Mouse (Mus musculus) limb, embryonic 14.5 days (tissue): ENCODE results near the gene D430042O09Rik. TPM values are rescaled to one million over a fixed set of nuclear protein-coding genes. Genes with fewer than 3 reads are reported as not detected.

Experiments used
- ATAC-seq: fragments of 200-750 bp; cut with Nextera tagmentation; 2 replicates; pipeline ENCODE4 v1.8.0; 2017; ENCODE audit warnings: low read depth, moderate number of reproducible peaks, moderate TSS enrichment; ENCODE audit not compliant: low FRiP score
- DNase-seq: peaks from one replicate; pipeline ENCODE4 v3.0.0-alpha.2; 2015; ENCODE audit warnings: low spot score
- H3K27ac ChIP-seq: fragments of 300-500 bp; sonication (generic); replicated peaks from 2 replicates; pipeline ENCODE4 v1.5.1; 2014; ENCODE audit warnings: low read depth, mild to moderate bottlenecking, low read length, moderate library complexity, mixed read lengths
- H3K27me3 ChIP-seq: fragments of 300-500 bp; sonication (generic); 2 replicates; pipeline ENCODE4 v1.6.1; 2014; ENCODE audit warnings: low read length, mixed read lengths; ENCODE audit not compliant: control insufficient read depth, insufficient read depth
- H3K36me3 ChIP-seq: fragments of 300-500 bp; sonication (generic); 2 replicates; pipeline ENCODE4 v1.6.1; 2014; ENCODE audit warnings: mild to moderate bottlenecking, low read length, moderate library complexity, mixed read lengths; ENCODE audit not compliant: control insufficient read depth, insufficient read depth
- H3K4me1 ChIP-seq: fragments of 300-500 bp; sonication (generic); 2 replicates; pipeline ENCODE4 v1.6.1; 2014; ENCODE audit warnings: antibody characterized with exemption, low read length, mixed read lengths; ENCODE audit not compliant: control insufficient read depth, insufficient read depth
- H3K4me2 ChIP-seq: fragments of 300-500 bp; sonication (generic); replicated peaks from 2 replicates; pipeline ENCODE4 v1.6.1; 2014; ENCODE audit warnings: low read depth, mild to moderate bottlenecking, low read length, moderate library complexity; ENCODE audit not compliant: severe bottlenecking
- H3K4me3 ChIP-seq: fragments of 300-500 bp; sonication (generic); replicated peaks from 2 replicates; pipeline ENCODE4 v1.5.1; 2014; ENCODE audit warnings: low read length
- H3K9ac ChIP-seq: fragments of 300-500 bp; sonication (generic); 2 replicates; pipeline ENCODE4 v1.6.1; 2014; ENCODE audit warnings: mild to moderate bottlenecking, low read depth, low read length, moderate library complexity; ENCODE audit not compliant: severe bottlenecking
- H3K9me3 ChIP-seq: fragments of 300-500 bp; sonication (generic); 2 replicates; pipeline ENCODE4 v1.6.1; 2016; ENCODE audit warnings: low read length; ENCODE audit not compliant: control insufficient read depth
- POLR2A ChIP-seq: fragments of 200-500 bp; IDR thresholded peaks from 2 replicates; pipeline ENCODE4 v1.8.0; 2012; ENCODE audit warnings: inconsistent platforms, mild to moderate bottlenecking, moderate library complexity, borderline replicate concordance; ENCODE audit not compliant: insufficient read depth, insufficient read length; ENCODE audit errors: extremely low read depth
- WGBS: fragments of 180-500 bp; shearing (Covaris S2); extraction: QIAGEN DNeasy Blood & Tissue Kit; methylation state at CpG from one replicate; pipeline ENCODE4 v1.1.7; 2014; 5-methylcytosine and 5-hydroxymethylcytosine counted together
- polyA plus RNA-seq, 2 experiments: library from polyadenylated mRNA; depleted of rRNA in 1 of 2; stranded (reverse) in 1 of 2; unstranded in 1 of 2; fragments of >200 nt; fragmentation: Nextera tagmentation in 1 of 2; extraction: Ambion mirVana in 1 of 2; gene quantifications; 2 replicates each; pipeline versions ENCODE4 v1.2.1 to v1.2.3; 2012 to 2014

Gene D430042O09Rik
- polyA plus RNA-seq, 2 experiments, result 8.8 to 18.9 TPM

DNA sequence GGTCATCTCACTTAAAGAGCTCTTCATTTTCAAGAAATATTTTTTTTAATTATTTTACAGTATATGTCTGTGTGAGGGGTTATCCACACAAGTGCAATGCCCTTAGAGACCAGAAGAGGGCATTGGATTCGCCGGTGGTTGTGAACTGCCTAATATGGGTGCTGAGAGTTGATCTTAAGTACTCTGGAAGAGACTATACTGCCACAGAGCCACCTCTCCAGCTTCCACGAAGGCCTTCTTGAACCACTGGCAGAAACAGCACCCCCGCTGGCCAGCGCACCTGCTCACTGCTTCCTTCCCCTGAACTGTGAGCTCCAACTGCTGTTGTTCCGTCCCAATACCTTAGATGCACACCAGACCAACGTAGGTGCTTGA, 39.6 kb downstream of the D430042O09Rik start:
- no peak overlapping the region for H3K9ac ChIP-seq
- H3K36me3 ChIP-seq, result 0 out of 2 replicates have a peak, but pooled peaks cover 2% of the 10 kb centered on the region
- no peak overlapping the region for H3K4me2 ChIP-seq
- no peaks in the 10 kb centered on the region for H3K27me3 ChIP-seq
- no peak for TF ChIP-seq POLR2A
- no peak overlapping the region for H3K4me3 ChIP-seq
- DNase-seq (no peak), ATAC-seq (no peak)
- no peak overlapping the region for H3K27ac ChIP-seq
- 63% methylated on average over 7 of the region's 7 CpGs for WGBS
- no peaks in the 10 kb centered on the region for H3K9me3 ChIP-seq
- no peaks in the 10 kb centered on the region for H3K4me1 ChIP-seq

DNA sequence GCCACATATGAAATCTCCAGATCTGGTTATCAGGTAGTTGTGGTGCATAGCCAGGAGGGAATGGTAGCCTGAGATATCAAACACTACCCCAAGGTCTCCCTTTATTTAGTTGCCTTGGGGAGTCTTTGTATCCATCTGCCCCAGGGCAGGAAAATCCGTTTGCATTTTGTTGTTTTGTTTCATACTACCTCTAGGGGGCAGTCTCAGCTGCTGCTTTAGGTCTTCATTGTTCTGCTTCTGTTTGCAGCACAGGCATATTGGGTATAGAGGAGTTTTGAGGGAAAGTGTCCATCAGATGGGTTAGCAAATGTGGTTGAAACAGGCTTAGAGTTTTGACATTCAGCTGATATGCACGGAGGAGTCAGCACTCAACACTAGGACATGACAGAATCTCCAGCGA, 40.5 kb downstream of the D430042O09Rik start:
- H3K4me3 ChIP-seq, result no peak overlapping the region
- no peaks in the 10 kb centered on the region for H3K4me1 ChIP-seq
- H3K27ac ChIP-seq, result no peak overlapping the region
- peak; percentile 56 for DNase-seq
- no peaks in the 10 kb centered on the region for H3K9me3 ChIP-seq
- H3K27me3 ChIP-seq, result no peaks in the 10 kb centered on the region
- H3K4me2 ChIP-seq, result no peak overlapping the region
- no peak for ATAC-seq
- H3K9ac ChIP-seq, result no peak overlapping the region
- 57% methylated on average over 3 of the region's 3 CpGs for WGBS
- no peak for TF ChIP-seq POLR2A
- peaks cover 7% of the 10 kb centered on the region; the same call in 1 of the 2 replicates for H3K36me3 ChIP-seq

DNA sequence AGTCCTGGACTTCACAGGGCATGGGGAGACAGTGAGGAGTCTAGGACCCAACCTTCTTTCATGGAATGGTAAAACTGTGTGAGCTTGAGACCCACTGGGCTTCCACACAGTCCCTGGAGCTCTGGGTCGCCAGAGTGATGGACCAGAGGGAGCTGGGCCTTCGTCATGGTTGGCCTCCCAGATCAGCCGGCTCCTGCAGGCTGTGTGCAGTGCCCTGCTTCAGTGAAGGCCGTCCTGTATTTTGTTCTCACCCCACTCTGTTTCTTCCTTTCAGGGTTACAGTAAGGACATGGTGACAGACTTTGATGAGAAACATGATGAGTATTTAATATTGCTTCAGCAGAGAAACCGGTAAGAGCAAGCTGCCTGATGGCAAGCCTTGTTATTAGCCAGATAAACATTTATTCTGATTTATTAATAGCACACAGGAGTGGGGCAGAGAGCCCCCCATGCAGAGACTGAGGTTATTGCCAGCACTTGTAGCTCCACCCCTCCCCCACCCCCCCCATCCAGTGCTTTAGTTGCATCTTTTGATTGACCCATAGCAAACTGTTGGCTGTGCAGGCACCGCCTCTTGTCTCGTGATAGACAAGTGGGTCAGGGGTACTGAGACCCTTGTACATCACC, 45.1 kb downstream of the D430042O09Rik start:
- DNase-seq (no peak), ATAC-seq (no peak)
- Histone ChIP-seq H3K4me1 (no peaks in the 10 kb centered on the region), H3K4me3 (no peak overlapping the region), H3K27ac (no peak overlapping the region), H3K27me3 (no peaks in the 10 kb centered on the region), H3K9me3 (no peaks in the 10 kb centered on the region), H3K4me2 (no peak overlapping the region), H3K9ac (no peak overlapping the region), H3K36me3 (peaks cover 10% of the 10 kb centered on the region; the same call in 1 of the 2 replicates)
- WGBS, result 77% methylated on average over 7 of the region's 7 CpGs
- no peak for TF ChIP-seq POLR2A

DNA sequence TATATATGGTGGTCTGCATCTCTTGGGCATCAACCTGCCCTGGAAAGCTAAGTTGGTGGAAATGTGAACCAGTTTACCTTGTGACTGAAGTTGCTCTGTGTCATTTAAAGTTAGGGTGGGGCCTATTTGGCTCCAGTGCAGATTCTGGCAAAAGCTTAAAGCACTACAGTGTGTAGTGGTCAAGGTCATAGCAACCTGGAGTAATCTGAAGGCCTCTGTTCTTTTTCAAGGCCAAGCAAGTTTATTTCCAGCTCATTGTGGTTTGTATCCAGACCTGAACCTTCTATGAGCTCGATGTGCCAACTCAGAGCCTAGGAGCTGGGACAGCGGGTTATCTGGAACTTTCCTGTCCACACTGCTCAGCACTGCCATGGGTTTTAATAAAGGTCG, 45.6 kb downstream of the D430042O09Rik start:
- Histone ChIP-seq H3K4me2 (no peak overlapping the region), H3K9ac (no peak overlapping the region), H3K27ac (no peak overlapping the region), H3K4me1 (no peaks in the 10 kb centered on the region), H3K27me3 (no peaks in the 10 kb centered on the region), H3K36me3 (peaks cover 10% of the 10 kb centered on the region; the same call in 1 of the 2 replicates), H3K4me3 (no peak overlapping the region), H3K9me3 (no peaks in the 10 kb centered on the region)
- ATAC-seq (no peak), DNase-seq (no peak)
- WGBS, result 89% methylated on average over 3 of the region's 3 CpGs
- no peak for TF ChIP-seq POLR2A

DNA sequence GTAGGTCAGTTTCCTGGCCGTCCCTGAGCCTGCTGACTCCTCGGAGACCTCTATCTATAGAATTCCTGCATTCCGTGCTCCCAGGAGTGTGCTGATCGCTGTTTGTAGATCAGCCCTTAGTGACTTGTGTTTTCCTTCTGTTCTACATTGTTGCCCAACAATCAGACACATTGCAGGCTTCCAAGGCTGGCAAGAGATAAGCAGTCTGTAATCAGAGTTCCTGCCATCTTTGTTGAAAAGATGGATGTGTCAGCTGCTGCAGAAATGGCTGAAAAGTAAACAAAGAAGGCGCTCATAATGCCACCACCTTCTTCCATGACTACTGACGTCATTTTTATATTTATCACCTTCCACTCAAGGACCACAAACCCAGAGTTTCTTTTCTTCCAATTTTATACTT, 49.1 kb downstream of the D430042O09Rik start:
- 76% methylated on average over 6 of the region's 6 CpGs for WGBS
- no peak overlapping the region for H3K4me2 ChIP-seq
- H3K36me3 ChIP-seq, result peaks cover 11% of the 10 kb centered on the region; the same call in 1 of the 2 replicates
- H3K27ac ChIP-seq, result no peak overlapping the region
- no peaks in the 10 kb centered on the region for H3K9me3 ChIP-seq
- no peak overlapping the region for H3K4me3 ChIP-seq
- no peak overlapping the region for H3K9ac ChIP-seq
- no peaks in the 10 kb centered on the region for H3K4me1 ChIP-seq
- DNase-seq (no peak), ATAC-seq (no peak)
- H3K27me3 ChIP-seq, result no peaks in the 10 kb centered on the region
- no peak for TF ChIP-seq POLR2A
